Mouse (Mus musculus) CH12F3 (cell line): ENCODE results near the gene Ddc.

ENCODE experiments used
- in situ Hi-C: fragments of 300-500 bp; cut with MboI; formaldehyde crosslinking; loops from 2 replicates; pipeline ENCODE4 v1.14.3; 2020; ENCODE audit warnings: low sequenced_read_pairs

The Ddc gene

DNA sequence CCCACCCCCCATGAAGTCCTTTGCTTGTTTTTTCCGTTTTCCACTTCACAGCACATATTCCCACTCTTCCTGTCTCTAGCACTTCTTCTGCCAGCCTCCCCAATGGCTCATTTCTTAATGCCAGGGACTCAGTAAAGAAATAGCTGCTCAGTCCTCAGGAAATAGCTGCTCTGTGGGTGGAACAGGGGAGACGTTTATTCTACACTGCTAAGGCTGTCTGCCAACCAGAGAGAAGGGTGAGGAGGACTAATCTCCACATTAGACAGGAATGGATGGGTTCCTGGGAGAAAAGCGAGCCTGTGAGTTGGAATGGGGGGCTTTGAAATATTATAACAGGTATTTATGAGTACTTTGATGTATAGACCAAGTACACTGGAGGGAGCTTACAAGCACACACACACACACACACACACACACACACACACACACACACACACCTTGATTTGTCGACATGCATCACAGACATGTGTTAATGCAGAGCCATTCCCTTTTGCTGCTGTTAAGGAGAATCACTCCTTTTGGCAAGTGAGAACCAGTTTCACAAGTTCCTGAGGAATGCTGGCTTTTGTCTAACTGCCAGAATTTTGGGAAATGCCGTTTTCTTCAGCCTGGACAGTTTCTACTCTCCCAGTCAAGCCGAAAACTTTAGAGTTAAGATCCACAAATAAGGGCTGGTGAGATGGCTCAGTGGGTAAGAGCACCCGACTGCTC, 9.9 kb upstream of the Ddc start:
- in situ Hi-C loops, result no loop called here

DNA sequence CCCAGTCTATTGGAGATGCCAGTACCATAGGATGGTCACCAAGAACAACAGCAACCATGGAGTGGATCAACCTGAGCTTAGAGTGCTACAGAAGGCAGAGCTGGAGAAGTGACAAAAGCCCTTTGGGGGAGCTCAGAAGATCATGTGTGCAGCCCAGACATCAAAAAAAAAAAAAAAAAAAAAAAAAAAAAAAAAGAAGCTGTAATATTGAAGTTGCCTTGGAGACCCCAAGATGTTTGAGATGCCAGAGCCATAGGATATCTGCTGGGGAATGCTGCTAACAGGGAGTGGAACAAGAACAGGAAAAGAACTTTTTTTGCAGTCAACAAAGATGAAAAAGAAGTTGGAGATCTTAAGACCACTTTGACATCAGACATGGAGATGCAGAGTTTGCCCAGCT, 7.6 kb upstream of the Ddc start:
- in situ Hi-C loops, result no loop called here

- in situ Hi-C loops, result no loop called here
Observed at GRCm38 (mm10) chr11:11904995-11905394, 7.1 kb upstream of the Ddc start.

DNA sequence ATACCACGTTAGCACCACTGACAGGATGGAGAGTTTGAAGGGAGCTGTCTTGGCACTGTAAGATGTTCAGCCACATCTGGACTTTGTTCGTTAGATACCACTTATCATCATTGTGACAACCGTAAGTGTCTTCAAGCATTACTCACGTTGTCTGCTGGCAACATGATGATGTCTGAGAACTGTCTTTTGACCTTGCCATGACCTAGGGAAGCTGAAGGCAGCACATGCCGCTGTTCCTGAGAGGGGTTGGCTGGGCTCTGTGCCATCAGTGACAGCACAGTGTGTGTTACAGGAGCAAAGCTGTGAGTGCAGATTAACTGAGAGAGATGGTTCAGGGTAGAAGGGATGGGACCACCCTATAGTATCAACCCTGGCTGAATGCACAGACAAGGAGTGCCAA, 3.6 kb upstream of the Ddc start:
- in situ Hi-C loops, result no loop called here

GRCm38 (mm10) chr11:11898496-11898895, 552 bp upstream of the Ddc start:
- in situ Hi-C loops, result no loop called here

- in situ Hi-C loops, result no loop called here
Observed at GRCm38 (mm10) chr11:11895479-11895878, 2.5 kb downstream of the Ddc start.

- in situ Hi-C loops, result no loop called here
Observed at GRCm38 (mm10) chr11:11893769-11894168, 4.2 kb downstream of the Ddc start.

- in situ Hi-C loops, result no loop called here
Observed at GRCm38 (mm10) chr11:11892993-11893602, 4.8 kb downstream of the Ddc start.

- in situ Hi-C loops, result no loop called here
Observed at GRCm38 (mm10) chr11:11891832-11892231, 6.1 kb downstream of the Ddc start.

GRCm38 (mm10) chr11:11890139-11890741, 7.7 kb downstream of the Ddc start:
- in situ Hi-C loops, result no loop called here

- in situ Hi-C loops, result no loop called here
Observed at GRCm38 (mm10) chr11:11888727-11889126, 9.2 kb downstream of the Ddc start.

DNA sequence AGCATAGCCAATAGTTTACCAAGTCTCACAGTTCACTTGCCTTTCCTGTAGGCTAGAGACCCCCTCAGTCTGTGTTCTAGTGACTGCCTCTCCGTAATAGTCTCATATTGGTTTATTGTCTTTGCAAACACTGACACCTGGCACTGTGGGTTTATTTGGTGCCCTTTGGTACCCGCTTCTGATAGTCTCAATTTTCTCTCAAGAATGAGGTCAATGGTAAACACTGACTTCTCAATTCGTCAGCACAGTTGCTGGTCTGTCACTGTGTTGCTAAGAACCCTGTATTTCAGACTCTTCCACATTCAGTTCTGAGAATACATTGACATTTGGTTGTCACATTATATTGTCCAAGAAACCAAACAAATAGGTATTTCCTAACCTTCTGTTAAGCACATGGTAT, 9.9 kb downstream of the Ddc start:
- in situ Hi-C loops, result no loop called here

DNA sequence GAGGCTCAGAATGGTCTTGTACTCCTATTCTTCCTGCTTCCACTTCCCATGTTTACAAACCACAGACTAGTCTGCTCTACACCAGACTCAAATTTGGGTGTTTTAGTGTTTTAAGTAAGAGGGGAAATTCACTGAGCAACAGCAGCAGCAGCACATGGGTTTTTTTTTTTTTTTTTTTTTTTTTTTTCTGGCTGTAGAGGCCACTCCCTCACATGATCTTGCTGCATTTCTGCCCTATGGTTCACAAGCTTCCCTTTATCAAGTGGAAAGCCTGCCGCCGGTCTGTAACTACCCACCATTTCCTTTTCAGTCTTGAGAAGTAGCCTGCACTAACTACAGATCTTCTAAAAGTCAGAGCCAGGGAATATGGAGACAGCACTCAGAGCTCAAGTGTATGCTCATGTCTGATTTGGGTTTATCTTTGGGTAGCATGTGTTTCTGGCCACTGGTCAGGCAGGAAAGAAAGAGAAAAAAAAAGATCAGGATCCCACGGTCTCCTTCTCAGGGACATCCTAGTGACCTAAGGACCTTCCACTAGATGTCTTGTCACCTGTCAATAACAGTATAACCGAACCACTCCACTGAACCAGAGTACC, 11.4 kb downstream of the Ddc start:
- in situ Hi-C loops, result no loop called here

DNA sequence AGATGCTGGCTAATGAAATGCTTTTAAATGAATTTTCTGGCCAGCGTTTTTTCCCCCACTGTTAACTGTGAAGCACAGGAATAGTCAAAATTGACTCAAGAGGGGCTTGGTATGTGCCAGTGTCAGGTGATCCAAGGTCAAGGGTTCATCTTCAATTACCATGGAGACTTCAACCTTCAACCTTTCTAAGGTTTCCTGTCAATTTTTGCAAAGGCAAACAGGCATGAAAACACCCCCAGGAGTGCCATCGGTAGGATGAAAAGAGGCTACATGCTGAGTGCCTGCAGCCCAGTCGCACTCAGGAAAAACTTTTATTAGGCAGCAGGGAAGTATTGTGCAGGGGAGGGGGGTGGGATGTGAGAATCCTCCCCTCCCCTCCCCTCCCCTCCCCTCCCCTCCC, 12.0 kb downstream of the Ddc start:
- in situ Hi-C loops, result no loop called here

GRCm38 (mm10) chr11:11885246-11885643, 12.7 kb downstream of the Ddc start:
- in situ Hi-C loops, result no loop called here

DNA sequence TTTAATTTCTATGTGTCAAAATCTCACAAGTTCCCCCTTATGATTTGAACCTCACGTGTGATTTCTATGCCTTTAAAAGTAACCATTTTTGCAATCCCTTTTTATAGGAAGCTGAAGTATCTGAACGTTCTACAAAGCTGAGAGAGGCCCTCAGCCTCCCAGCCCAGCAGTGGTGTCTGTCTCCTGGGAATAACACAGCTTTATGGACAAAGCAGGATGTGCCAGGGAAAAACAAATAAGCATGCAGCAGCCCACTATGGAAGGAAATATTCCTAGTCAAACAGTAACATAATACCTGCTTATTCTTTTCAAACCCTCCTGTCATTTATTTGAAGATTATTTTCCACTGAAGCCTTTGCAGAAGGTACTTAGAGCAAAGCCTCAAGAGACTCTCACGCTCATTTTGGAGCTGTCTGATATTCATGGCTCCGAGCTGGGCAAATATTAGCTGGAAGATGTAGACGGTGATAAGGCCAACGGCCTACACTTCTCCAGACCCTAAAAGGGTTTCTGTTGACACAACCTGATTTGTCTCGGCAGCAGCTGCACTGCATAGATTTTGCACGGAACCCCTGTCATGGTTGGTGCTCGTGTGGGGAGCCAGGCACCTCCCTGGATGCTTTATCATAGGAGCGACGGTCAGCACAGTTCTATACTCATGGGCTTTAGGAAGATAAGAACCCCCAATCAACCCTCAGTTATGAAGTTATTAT, 13.3 kb downstream of the Ddc start:
- in situ Hi-C loops, result no loop called here

DNA sequence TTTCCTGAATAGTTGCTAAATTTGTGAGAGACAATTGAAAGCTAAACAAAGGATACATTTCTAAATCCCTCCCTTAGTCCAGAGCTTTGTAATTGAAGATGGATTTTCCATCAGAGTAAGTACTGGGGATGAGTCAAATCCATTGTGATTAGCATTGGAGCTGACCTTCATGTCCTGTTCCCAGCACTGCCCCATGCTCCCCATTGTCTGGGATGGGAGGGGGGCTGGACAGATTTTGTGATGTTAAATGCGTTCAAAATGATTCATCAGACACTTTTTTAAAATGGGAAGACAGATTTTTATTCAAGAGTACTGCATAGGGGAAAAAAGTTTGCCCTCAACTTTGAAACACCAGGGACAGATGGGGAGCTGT, 16.2 kb downstream of the Ddc start:
- in situ Hi-C loops, result no loop called here

GRCm38 (mm10) chr11:11881026-11881782, 16.7 kb downstream of the Ddc start:
- in situ Hi-C loops, result no loop called here

DNA sequence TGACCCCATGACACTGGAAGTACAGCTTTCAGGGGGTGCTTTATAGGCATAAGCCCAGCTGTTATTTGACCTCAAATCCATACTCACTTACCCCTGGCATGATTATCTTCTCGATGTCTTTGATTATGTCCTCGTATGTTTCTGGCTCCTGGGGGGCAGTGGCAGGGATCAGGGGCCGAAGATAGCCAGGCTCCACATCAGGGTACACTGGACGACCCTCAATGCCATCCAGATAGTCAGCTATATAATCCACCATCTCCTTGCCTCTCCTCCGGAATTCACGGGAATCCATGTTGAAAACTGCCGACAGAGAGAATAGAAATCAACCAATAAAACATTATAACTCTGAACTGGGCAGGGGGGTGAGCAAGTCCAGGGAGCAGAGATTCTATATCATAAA, 17.6 kb downstream of the Ddc start:
- in situ Hi-C loops, result no loop called here

DNA sequence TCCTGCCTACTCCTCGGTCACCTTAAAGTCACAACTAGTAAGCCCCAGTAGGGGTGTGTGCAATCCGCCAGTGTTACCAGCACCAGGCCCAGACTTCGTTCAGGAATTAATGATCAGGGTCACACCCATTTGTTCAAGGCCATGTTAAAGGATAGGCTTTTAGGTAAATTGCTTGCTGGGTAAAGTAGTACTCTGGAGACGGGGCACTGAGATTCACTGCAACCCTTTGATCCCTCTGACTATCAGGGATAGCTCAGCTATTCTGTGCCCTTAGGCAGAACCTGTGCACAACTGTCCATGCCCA, 18.3 kb downstream of the Ddc start:
- in situ Hi-C loops, result no loop called here
